Mouse (Mus musculus) olfactory bulb, adult 2 months (tissue): ENCODE results near the gene Olfr718-ps1. TPM values are rescaled to one million over a fixed set of nuclear protein-coding genes. Genes with fewer than 3 reads are reported as not detected.

Experiments
- H3K27ac ChIP-seq: fragments of 200-500 bp; 2 replicates; pipeline ENCODE4 v1.5.1; 2012; ENCODE audit warnings: low read depth, low read length; ENCODE audit not compliant: insufficient read depth
- H3K4me1 ChIP-seq: fragments of 200-500 bp; 2 replicates; pipeline ENCODE4 v1.6.1; 2012; ENCODE audit warnings: low read length; ENCODE audit not compliant: control insufficient read depth, insufficient read depth
- H3K4me3 ChIP-seq: fragments of 200-500 bp; 2 replicates; pipeline ENCODE4 v1.5.1; 2012; ENCODE audit warnings: mild to moderate bottlenecking, low read depth, low read length, moderate library complexity; ENCODE audit not compliant: insufficient read depth
- CTCF ChIP-seq: fragments of 200-500 bp; IDR thresholded peaks from 2 replicates; pipeline ENCODE4 v1.5.1; 2012; ENCODE audit warnings: low read depth, mild to moderate bottlenecking, low read length, moderate library complexity; ENCODE audit not compliant: insufficient read depth
- POLR2A ChIP-seq: fragments of 200-500 bp; IDR thresholded peaks from 2 replicates; pipeline ENCODE4 v1.6.1; 2012; ENCODE audit warnings: mild to moderate bottlenecking, low read depth, low read length, moderate library complexity; ENCODE audit not compliant: insufficient read depth
- WGBS: fragments of 180-500 bp; shearing (Covaris S2); methylation state at CpG from one replicate; pipeline ENCODE4 v1.1.7; 2018; 5-methylcytosine and 5-hydroxymethylcytosine counted together
- polyA plus RNA-seq: library from polyadenylated mRNA; stranded (reverse); fragments of >200 nt; gene quantifications from 2 replicates; pipeline ENCODE4 v1.2.4, GENCODE M21; 2012; ENCODE audit warnings: low replicate concordance; ENCODE audit not compliant: missing spikeins, insufficient read depth, insufficient read length

The Olfr718-ps1 gene
- polyA plus RNA-seq, 1 experiment: not detected

GRCm38 (mm10) chr5:143132935-143133514 lies 14.4 kb downstream of the Olfr718-ps1 start:
- no peaks in the 10 kb centered on the region for H3K4me1 ChIP-seq
- H3K27ac ChIP-seq: no peak overlapping the region
- no peak for TF ChIP-seq CTCF
- 84% methylated on average over 13 of the region's 13 CpGs for WGBS
- no peak overlapping the region for H3K4me3 ChIP-seq

GRCm38 (mm10) chr5:143130342-143130741 lies 17.0 kb downstream of the Olfr718-ps1 start:
- H3K4me3 ChIP-seq: no peak overlapping the region
- peaks cover 3% of the 10 kb centered on the region; the same call in 1 of the 2 replicates for H3K4me1 ChIP-seq
- no peak overlapping the region for H3K27ac ChIP-seq
- WGBS: 88% methylated on average over 7 of the region's 7 CpGs
- TF ChIP-seq CTCF (no peak), POLR2A (no peak)

GRCm38 (mm10) chr5:143129101-143129500 lies 18.3 kb downstream of the Olfr718-ps1 start:
- no peak overlapping the region for H3K4me3 ChIP-seq
- 93% methylated on average over 16 of the region's 16 CpGs for WGBS
- peaks cover 7% of the 10 kb centered on the region; the same call in 1 of the 2 replicates for H3K4me1 ChIP-seq
- no peak overlapping the region for H3K27ac ChIP-seq
- no peak for TF ChIP-seq CTCF
- no peak for TF ChIP-seq POLR2A

- no peak for TF ChIP-seq POLR2A
- no peak for TF ChIP-seq CTCF
- no peak overlapping the region for H3K4me3 ChIP-seq
- 26% methylated on average over 8 of the region's 8 CpGs for WGBS
- H3K27ac ChIP-seq: peak overlapping the region; percentile 58; the same call in 1 of the 2 replicates
- H3K4me1 ChIP-seq: peaks cover 7% of the 10 kb centered on the region; the same call in 1 of the 2 replicates
Measured at GRCm38 (mm10) chr5:143127837-143128236, 19.5 kb downstream of the Olfr718-ps1 start.

GRCm38 (mm10) chr5:143126908-143127307 lies 20.5 kb downstream of the Olfr718-ps1 start:
- 72% methylated on average over 4 of the region's 4 CpGs for WGBS

GRCm38 (mm10) chr5:143126089-143126488 lies 21.3 kb downstream of the Olfr718-ps1 start:
- TF ChIP-seq CTCF (no peak), POLR2A (no peak)
- H3K27ac ChIP-seq: no peak overlapping the region
- peaks cover 7% of the 10 kb centered on the region; the same call in 1 of the 2 replicates for H3K4me1 ChIP-seq
- H3K4me3 ChIP-seq: no peak overlapping the region
- 82% methylated on average over 9 of the region's 9 CpGs for WGBS

More at GRCm38 (mm10) chr5:143126908-143127307, 20.5 kb downstream of the Olfr718-ps1 start:
- Histone ChIP-seq H3K4me1 (peaks cover 7% of the 10 kb centered on the region; the same call in 1 of the 2 replicates), H3K4me3 (no peak overlapping the region), H3K27ac (peak overlapping the region; percentile 8; the same call in 1 of the 2 replicates)
- TF ChIP-seq POLR2A: no peak
- no peak for TF ChIP-seq CTCF

GRCm38 (mm10) chr5:143125601-143126000 lies 21.8 kb downstream of the Olfr718-ps1 start:
- peaks cover 7% of the 10 kb centered on the region; the same call in 1 of the 2 replicates for H3K4me1 ChIP-seq
- 20% methylated on average over 7 of the region's 7 CpGs for WGBS
- peak overlapping the region; percentile 53; the same call in 1 of the 2 replicates for H3K27ac ChIP-seq
- no peak for TF ChIP-seq POLR2A
- no peak for TF ChIP-seq CTCF
- no peak overlapping the region for H3K4me3 ChIP-seq

GRCm38 (mm10) chr5:143124805-143125378 lies 22.5 kb downstream of the Olfr718-ps1 start:
- Histone ChIP-seq H3K4me3 (no peak overlapping the region), H3K27ac (peak overlapping the region; percentile 53; the same call in 1 of the 2 replicates), H3K4me1 (peaks cover 7% of the 10 kb centered on the region; the same call in 1 of the 2 replicates)
- 85% methylated on average over 4 of the region's 4 CpGs for WGBS
- TF ChIP-seq POLR2A: no peak

- 55% methylated on average over 1 of the region's 1 CpGs for WGBS
- no peak overlapping the region for H3K4me3 ChIP-seq
- peaks cover 7% of the 10 kb centered on the region; the same call in 1 of the 2 replicates for H3K4me1 ChIP-seq
- no peak overlapping the region for H3K27ac ChIP-seq
- no peak for TF ChIP-seq POLR2A
- no peak for TF ChIP-seq CTCF
Measured at GRCm38 (mm10) chr5:143122673-143123072, 24.7 kb downstream of the Olfr718-ps1 start.

- Histone ChIP-seq H3K4me3 (no peak overlapping the region), H3K27ac (no peak overlapping the region), H3K4me1 (peaks cover 7% of the 10 kb centered on the region; the same call in 1 of the 2 replicates)
- 82% methylated on average over 8 of the region's 8 CpGs for WGBS
- TF ChIP-seq POLR2A (no peak), CTCF (no peak)
Measured at GRCm38 (mm10) chr5:143122125-143122524, 25.3 kb downstream of the Olfr718-ps1 start.
